ENCODE assay signal across 1 mouse cellular context in genomic region chr11:97884601-97885185, GRCm38 (mm10).
TF ChIP-seq lines count a peak whose summit lies in the region.

No protein-coding gene starts in this region.

TF ChIP-seq in MEL, 35 proteins besides CTCF, POLR2A, EP300 and RAD21 (continued from another document):
- no peak for TF ChIP-seq ZMIZ1 (IDR thresholded peaks at IDR 0.05; ENCODE audit: low read depth, low read length)
- 0 out of 2 replicates have a peak, but pooled peaks have one; percentile 49 for TF ChIP-seq CHD1 (IDR thresholded peaks at IDR 0.05; ENCODE audit: low read depth, low read length)
- TF ChIP-seq ZC3H11A (IDR thresholded peaks at IDR 0.05; ENCODE audit: low read depth, low read length): peak; percentile 11; the same call in 1 of the 2 replicates
- no peak; the same call in 1 of the 2 replicates for TF ChIP-seq MXI1 (IDR thresholded peaks at IDR 0.05; ENCODE audit: low read depth, low read length)
- no peak for TF ChIP-seq SMC3 (IDR thresholded peaks at IDR 0.05; ENCODE audit: low read depth, low read length)
- no peak for TF ChIP-seq MEF2A (IDR thresholded peaks at IDR 0.05; ENCODE audit: extremely low read depth, insufficient replicate concordance, low read depth, low read length, poor library complexity, severe bottlenecking)
- no peak for TF ChIP-seq USF2 (IDR thresholded peaks at IDR 0.05; ENCODE audit: borderline replicate concordance in 1 of 2, insufficient read depth in 1 of 2, low read depth in 1 of 2, low read length in 2 of 2)
- TF ChIP-seq TAL1 (IDR thresholded peaks at IDR 0.05; ENCODE audit: low read length): no peak
TF ChIP-seq in MEL: peak in this region for 10.
